Comparison of ENCODE assay signal across 8 mouse cellular contexts in genomic region chr10:121364306-121364705, GRCm38 (mm10). TPM values are rescaled to one million over a fixed set of nuclear protein-coding genes. Genes with fewer than 3 reads are reported as not detected.
DNase-seq lines count a peak whose midpoint lies in the region; ATAC-seq and TF ChIP-seq lines count a peak whose summit lies in the region.

No protein-coding gene starts in this region.

- 27% methylated on average over 15 of the region's 15 CpGs for WGBS in heart, embryonic 11.5 days (ENCODE audit: insufficient replicate concordance)
- whole genome bisulfite sequencing in forebrain, embryonic 15.5 days: 31% methylated on average over 15 of the region's 15 CpGs
- WGBS in liver, embryonic 14.5 days (ENCODE audit: insufficient replicate concordance): 22% methylated on average over 15 of the region's 15 CpGs

- ATAC-seq in heart, embryonic 11.5 days (replicated peaks; ENCODE audit: insufficient number of reproducible peaks, low FRiP score, low TSS enrichment): no peak
- peak; percentile 23; the same call in 1 of the 2 replicates for ATAC-seq in forebrain, embryonic 15.5 days (replicated peaks)
- no peak for ATAC-seq in liver, embryonic 14.5 days (ENCODE audit: insufficient read depth)

- peak overlapping the region; percentile 74 for H3K4me3 ChIP-seq in heart, embryonic 11.5 days (ENCODE audit: low read depth, low read length)
- H3K4me3 ChIP-seq in ES-Bruce4 (ENCODE audit: low read depth, low read length): peak overlapping the region; percentile 72; the same call in 1 of the 2 replicates
- H3K4me3 ChIP-seq in forebrain, embryonic 15.5 days: peak overlapping the region; percentile 92
- peak overlapping the region; percentile 66 to 85 for H3K4me3 ChIP-seq in liver, embryonic 14.5 days (ENCODE audit: insufficient read depth in 1 of 2, low read depth in 2 of 2, low read length in 2 of 2)

- H3K27ac ChIP-seq in heart, embryonic 11.5 days (ENCODE audit: low read depth, low read length): no peak overlapping the region
- H3K27ac ChIP-seq in ES-Bruce4 (ENCODE audit: insufficient read depth, low read length): no peak overlapping the region
- no peak overlapping the region for H3K27ac ChIP-seq in forebrain, embryonic 15.5 days (replicated peaks)
- no peak overlapping the region for H3K27ac ChIP-seq in liver, embryonic 14.5 days

- peak overlapping the region; percentile 76; the same call in 1 of the 2 replicates for H3K9ac ChIP-seq in heart, embryonic 11.5 days (ENCODE audit: low read depth, low read length)
- peak overlapping the region; percentile 64 for H3K9ac ChIP-seq in ES-Bruce4 (ENCODE audit: low read depth, poor library complexity, severe bottlenecking)
- H3K9ac ChIP-seq in forebrain, embryonic 15.5 days (replicated peaks): peak overlapping the region; percentile 87
- no peak overlapping the region; the same call in 1 of the 2 replicates for H3K9ac ChIP-seq in liver, embryonic 14.5 days (replicated peaks)

- H3K4me1 ChIP-seq in heart, embryonic 11.5 days (ENCODE audit: control insufficient read depth, insufficient read depth, low read length): peaks cover 14% of the 10 kb centered on the region
- no peaks in the 10 kb centered on the region for H3K4me1 ChIP-seq in ES-Bruce4 (ENCODE audit: control insufficient read depth, insufficient read depth, low read length)
- H3K4me1 ChIP-seq in forebrain, embryonic 15.5 days: peaks cover 26% of the 10 kb centered on the region
- peaks cover 0 to 18% of the 10 kb centered on the region in 2 experiments; a peak in 3 of 4 replicates for H3K4me1 ChIP-seq in liver, embryonic 14.5 days (replicated peaks; ENCODE audit: control insufficient read depth in 2 of 2, insufficient read depth in 2 of 2, low read length in 1 of 2)

- no peaks in the 10 kb centered on the region for H3K36me3 ChIP-seq in heart, embryonic 11.5 days (ENCODE audit: control insufficient read depth, insufficient read depth, low read length)
- no peaks in the 10 kb centered on the region for H3K36me3 ChIP-seq in ES-Bruce4 (ENCODE audit: control insufficient read depth, insufficient read depth, low read length, poor library complexity, severe bottlenecking)
- H3K36me3 ChIP-seq in forebrain, embryonic 15.5 days: no peaks in the 10 kb centered on the region
- H3K36me3 ChIP-seq in liver, embryonic 14.5 days (replicated peaks; ENCODE audit: control insufficient read depth, insufficient read depth, low read depth): no peaks in the 10 kb centered on the region

- peak overlapping the region; percentile 94 for H3K4me2 ChIP-seq in heart, embryonic 11.5 days
- peak overlapping the region; percentile 63 for H3K4me2 ChIP-seq in forebrain, embryonic 15.5 days (replicated peaks)
- peak overlapping the region; percentile 97 for H3K4me2 ChIP-seq in liver, embryonic 14.5 days (ENCODE audit: low read depth)

- H3K27me3 ChIP-seq in heart, embryonic 11.5 days (ENCODE audit: control insufficient read depth, insufficient read depth, low read length): no peaks in the 10 kb centered on the region
- no peaks in the 10 kb centered on the region for H3K27me3 ChIP-seq in ES-Bruce4 (ENCODE audit: control insufficient read depth, insufficient read depth, low read length, poor library complexity, severe bottlenecking)
- no peaks in the 10 kb centered on the region for H3K27me3 ChIP-seq in forebrain, embryonic 15.5 days
- no peaks in the 10 kb centered on the region for H3K27me3 ChIP-seq in liver, embryonic 14.5 days (ENCODE audit: control insufficient read depth, insufficient read depth, low read length)

- TF ChIP-seq CTCF in ES-Bruce4 (IDR thresholded peaks at IDR 0.05; ENCODE audit: low read depth, low read length): no peak
- TF ChIP-seq CTCF in liver, embryonic 14.5 days (IDR thresholded peaks at IDR 0.05; ENCODE audit: low read depth): no peak

- intact Hi-C loops in left cerebral cortex, postnatal 25 days (cut with DNase I): no loop called here

- no peak for TF ChIP-seq POLR2A in ES-Bruce4 (IDR thresholded peaks at IDR 0.05; ENCODE audit: insufficient read depth, low read length)

- TF ChIP-seq EP300 in ES-Bruce4 (IDR thresholded peaks at IDR 0.05; ENCODE audit: insufficient read depth, low read depth, low read length): no peak
- TF ChIP-seq EP300 in liver, embryonic 14.5 days (IDR thresholded peaks at IDR 0.05; ENCODE audit: low read depth): no peak

- no peak for DNase-seq in heart, adult 18-20 months
- DNase-seq in liver, embryonic 14.5 days (ENCODE audit: low read depth in 3 of 3, low spot score in 3 of 3): no peak
- no peak for DNase-seq in right cerebral cortex, postnatal 10 days (ENCODE audit: low spot score in 2 of 2)
- DNase-seq in left cerebral cortex, postnatal 25 days (ENCODE audit: low spot score in 2 of 2): no peak
- DNase-seq in lung, adult 18-20 months: no peak

- H3K9me3 ChIP-seq in heart, embryonic 11.5 days (replicated peaks; ENCODE audit: control insufficient read depth, low read length): no peaks in the 10 kb centered on the region
- no peaks in the 10 kb centered on the region for H3K9me3 ChIP-seq in ES-Bruce4 (replicated peaks; ENCODE audit: control insufficient read depth, insufficient read depth, low read length, poor library complexity, severe bottlenecking)
- H3K9me3 ChIP-seq in forebrain, embryonic 15.5 days: no peaks in the 10 kb centered on the region
- no peaks in the 10 kb centered on the region for H3K9me3 ChIP-seq in liver, embryonic 14.5 days (ENCODE audit: control insufficient read depth, low read length)

RNA-seq across cellular contexts. Expression of gene Gns, which starts 0.6 kb away (rescaled TPM):
- 33.6 and 38.3 TPM in 2 replicates for polyA plus RNA-seq in heart, embryonic 11.5 days (2014; fragmentation: Nextera tagmentation; extraction: Ambion mirVana)
- total RNA-seq in heart, adult 18-20 months (2021): 10 to 100 TPM; 89.4 to 92.1 TPM
- polyA plus RNA-seq in ES-Bruce4 (2011; ENCODE audit: insufficient read depth, insufficient read length, low read depth, missing spikeins): 42.4 and 44.2 TPM in 2 replicates
- 30.3 and 34.7 TPM in 2 replicates for polyA plus RNA-seq in forebrain, embryonic 15.5 days (2015; fragmentation: Nextera tagmentation; extraction: Ambion mirVana)
- polyA plus RNA-seq in liver, embryonic 14.5 days (2012; rRNA removed): 6.5 and 7.3 TPM in 2 replicates
- polyA plus RNA-seq in liver, embryonic 14.5 days (2014; fragmentation: Nextera tagmentation; extraction: Ambion mirVana): 12.2 and 14.2 TPM in 2 replicates
- 10 to 100 TPM; 75.9 to 80.6 TPM for total RNA-seq in left cerebral cortex, postnatal 25 days (2021)

RNA-seq across cellular contexts. Expression of gene Tbc1d30, which starts 13.2 kb away (rescaled TPM):
- polyA plus RNA-seq in heart, embryonic 11.5 days (2014; fragmentation: Nextera tagmentation; extraction: Ambion mirVana): 1.1 and 1.5 TPM in 2 replicates
- 1 to 10 TPM; 2.1 to 2.3 TPM for total RNA-seq in heart, adult 18-20 months (2021)
- not detected in 2 replicates for polyA plus RNA-seq in ES-Bruce4 (2011; ENCODE audit: insufficient read depth, insufficient read length, low read depth, missing spikeins)
- polyA plus RNA-seq in forebrain, embryonic 15.5 days (2015; fragmentation: Nextera tagmentation; extraction: Ambion mirVana): 8.5 and 9.1 TPM in 2 replicates
- polyA plus RNA-seq in liver, embryonic 14.5 days (2012; rRNA removed): 0.23 and 0.26 TPM in 2 replicates
- 0.11 and 0.25 TPM in 2 replicates for polyA plus RNA-seq in liver, embryonic 14.5 days (2014; fragmentation: Nextera tagmentation; extraction: Ambion mirVana)
- 10 to 100 TPM; 77.5 to 87.1 TPM for total RNA-seq in left cerebral cortex, postnatal 25 days (2021)
